Mouse (Mus musculus) adrenal gland, adult 18-20 months (tissue): Measurements from ENCODE around the gene Sh3gl2. TPM values are rescaled to one million over a fixed set of nuclear protein-coding genes. Genes with fewer than 3 reads are reported as not detected.

Experiments used
- DNase-seq, 2 experiments: peaks; one replicate each; pipeline ENCODE4 v3.0.0; 2021 to 2022; ENCODE audit warnings: low spot score in 2 of 2
- total RNA-seq, 2 experiments: library from RNA; stranded (reverse); gene quantifications; 1 replicate in 1 of 2; 2 replicates in 1 of 2; pipeline ENCODE4 v1.2.3; 2021

Gene Sh3gl2
- total RNA-seq, 2 experiments from 2014 or later = 24.0 to 32.9 TPM

DNA sequence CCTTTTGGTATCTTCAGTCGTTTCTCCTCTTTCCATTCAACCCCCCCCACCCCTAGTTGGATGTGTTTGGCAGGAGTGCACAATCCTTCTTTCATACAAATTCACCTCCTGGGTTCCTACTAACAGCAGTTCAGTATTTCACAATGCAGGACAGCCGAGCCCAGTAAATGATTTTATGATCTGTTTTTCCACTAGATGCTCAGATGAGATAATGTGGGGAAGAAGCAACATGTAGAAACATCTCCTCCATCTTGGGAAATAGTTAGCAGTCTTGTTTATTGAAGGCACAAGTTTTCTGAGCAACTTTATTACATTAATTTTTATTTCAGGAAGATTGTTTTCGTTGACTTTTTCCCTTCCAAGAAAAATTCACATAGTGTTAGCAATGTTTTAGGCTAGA is 349.8 kb downstream of the Sh3gl2 start:
- no peak for DNase-seq

DNA sequence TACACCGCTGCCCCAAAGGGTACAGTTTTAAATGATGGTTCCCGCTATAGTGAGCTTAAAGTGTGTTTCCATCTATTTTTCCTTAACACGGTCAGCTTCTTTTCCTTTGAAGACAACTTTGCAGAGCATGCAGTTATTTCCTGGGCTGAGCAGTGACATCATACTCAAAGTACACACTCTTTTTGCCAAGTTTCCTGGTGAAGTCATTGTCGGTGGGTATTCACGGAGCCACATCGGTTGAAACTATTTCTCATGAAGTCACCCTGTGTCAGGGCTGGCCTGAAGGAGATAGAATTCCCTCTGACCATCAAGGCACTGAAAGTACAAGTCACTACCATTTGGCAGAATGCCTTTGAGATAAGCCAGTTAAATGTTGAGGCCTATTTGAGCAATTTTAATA is 354.8 kb downstream of the Sh3gl2 start:
- DNase-seq = no peak

- DNase-seq = no peak
These were observed 380.5 kb downstream of the Sh3gl2 start for GRCm38 (mm10) chr4:85585426-85585825.

GRCm38 (mm10) chr4:85588928-85589327 is 384.0 kb downstream of the Sh3gl2 start:
- no peak for DNase-seq

DNA sequence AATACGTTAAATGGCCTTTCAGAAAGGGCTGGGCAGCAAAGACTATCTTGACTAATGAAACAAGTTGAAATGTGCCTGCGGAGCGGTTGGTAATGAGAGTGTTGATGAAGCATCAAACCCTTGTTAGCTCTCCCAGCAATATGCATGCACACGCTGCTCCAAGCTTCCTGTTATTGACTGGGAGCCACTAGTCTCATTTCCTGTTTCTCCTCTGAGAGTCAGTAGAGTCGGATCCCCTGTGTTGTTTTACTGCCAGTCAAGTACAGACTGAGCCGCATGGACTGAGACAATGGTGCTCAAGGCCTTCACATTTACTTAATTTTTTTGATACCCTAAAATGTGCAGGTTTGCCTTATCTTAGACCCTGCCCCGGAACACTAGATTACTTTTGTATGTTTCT is 386.1 kb downstream of the Sh3gl2 start:
- DNase-seq = no peak

GRCm38 (mm10) chr4:85594159-85594558 is 389.2 kb downstream of the Sh3gl2 start:
- no peak for DNase-seq

DNA sequence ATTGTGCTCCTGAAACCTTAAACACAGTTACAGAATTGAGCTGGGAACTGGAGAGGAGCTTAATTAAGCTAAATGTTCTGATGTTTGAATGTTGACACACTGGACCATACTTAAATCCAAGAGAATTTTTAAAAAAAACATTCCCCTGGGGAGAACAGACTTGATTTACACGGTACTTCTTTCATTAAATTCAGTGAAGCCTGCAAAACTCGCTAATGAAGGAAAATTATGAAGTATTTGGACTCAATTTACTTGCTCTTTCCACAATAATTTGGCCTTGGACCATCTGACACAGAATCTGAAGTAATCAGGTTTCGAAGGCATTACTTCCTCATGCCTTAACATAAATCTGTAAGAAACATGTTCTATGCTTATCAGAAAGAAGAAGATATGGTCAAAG is 408.4 kb downstream of the Sh3gl2 start:
- no peak for DNase-seq

DNA sequence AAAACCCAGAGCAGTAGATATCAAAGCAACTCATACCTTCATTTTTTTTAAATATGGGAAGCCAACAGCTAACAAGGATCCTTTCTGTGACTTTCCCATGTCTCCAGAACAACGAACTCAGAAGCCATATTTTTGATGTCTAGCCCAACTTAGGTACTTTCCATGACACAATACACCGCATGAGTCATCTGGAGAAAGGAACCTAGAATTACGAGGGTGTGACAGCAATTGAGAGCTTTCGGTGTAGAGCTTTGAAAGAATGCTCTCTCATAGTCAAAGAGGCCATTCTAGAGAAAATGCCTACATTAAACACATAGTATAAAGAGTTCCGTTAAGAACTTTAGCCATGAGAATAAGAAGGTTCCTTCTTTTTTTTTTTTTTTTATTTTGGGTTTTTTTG is 413.8 kb downstream of the Sh3gl2 start:
- DNase-seq = no peak

GRCm38 (mm10) chr4:85619261-85619660 is 414.3 kb downstream of the Sh3gl2 start:
- no peak for DNase-seq

DNA sequence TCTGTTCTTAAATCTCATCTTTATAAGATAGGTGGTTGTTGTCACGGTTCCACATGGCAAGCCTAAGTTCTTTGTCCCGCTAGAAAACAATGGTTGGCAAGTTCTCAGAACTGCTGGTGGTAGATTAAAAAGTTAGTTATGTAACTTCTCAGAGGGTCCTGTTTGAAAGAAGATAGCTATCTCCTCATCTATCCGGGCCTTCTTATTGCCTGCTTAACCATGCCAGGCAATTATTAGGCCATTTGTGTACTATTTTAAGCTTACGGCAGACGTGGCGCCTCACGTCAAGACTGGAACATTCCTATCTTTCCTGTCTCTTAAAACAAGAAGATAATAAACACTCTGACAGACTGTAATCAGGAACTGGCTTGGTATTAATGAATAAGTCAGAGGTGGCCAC is 424.5 kb downstream of the Sh3gl2 start:
- no peak for DNase-seq

DNA sequence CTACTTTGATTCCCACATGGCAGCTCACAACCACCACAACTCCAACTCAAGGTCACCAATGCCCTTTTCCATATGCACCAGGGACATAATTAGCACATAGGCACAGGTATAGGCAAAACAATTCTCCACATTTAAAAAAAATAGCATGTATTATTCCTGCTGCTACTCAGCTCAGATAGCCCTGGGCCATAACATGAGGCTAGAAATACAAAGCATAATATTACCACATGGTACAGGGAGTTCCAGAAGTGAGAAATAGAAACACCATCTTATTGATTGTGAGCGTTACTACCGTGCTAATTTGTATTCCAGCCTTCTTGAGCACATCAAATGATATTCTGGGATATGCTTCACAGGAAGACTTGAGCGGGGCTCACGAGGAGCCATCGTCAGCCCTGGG is 464.3 kb downstream of the Sh3gl2 start:
- no peak for DNase-seq

GRCm38 (mm10) chr4:85669735-85670134 is 464.8 kb downstream of the Sh3gl2 start:
- DNase-seq = no peak

DNA sequence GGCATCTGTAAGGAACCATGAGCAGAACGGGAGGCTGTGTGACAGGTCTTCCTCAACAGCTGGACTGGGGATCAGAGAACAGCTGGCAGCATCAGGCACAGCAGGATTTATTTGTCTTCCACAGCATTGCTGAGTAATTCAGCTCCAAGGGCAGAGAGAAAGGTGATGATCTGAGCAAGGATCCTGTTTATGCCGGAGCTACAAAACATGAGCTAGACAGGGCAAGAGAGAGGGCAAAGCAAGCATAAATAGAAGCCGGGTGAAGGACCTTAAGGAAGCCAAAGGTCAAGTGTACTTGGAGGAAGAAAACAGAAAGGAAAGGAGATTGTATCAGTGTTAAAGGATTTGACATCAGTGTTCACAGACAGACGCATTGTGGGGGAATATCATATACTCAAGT is 467.4 kb downstream of the Sh3gl2 start:
- DNase-seq = no peak

DNA sequence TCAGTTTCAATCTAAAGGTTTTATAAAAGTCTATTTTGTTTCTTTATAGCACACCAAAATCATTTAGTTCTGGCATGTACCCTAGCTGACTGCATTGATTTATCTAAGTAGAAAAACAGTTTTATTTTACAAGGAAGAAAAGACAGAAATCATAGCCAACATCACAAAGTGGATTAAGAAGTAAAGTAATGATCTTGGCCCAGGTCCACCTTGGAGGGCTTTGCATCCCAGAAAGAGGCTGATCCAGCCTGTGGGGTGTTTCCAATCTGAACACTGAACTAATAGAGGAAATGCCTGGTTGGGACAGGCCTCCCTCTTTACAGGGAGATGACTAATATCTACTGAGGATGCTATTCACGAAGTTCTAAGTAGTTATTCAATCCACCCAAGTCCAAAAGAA is 472.7 kb downstream of the Sh3gl2 start:
- DNase-seq = no peak

GRCm38 (mm10) chr4:85686160-85686559 is 481.2 kb downstream of the Sh3gl2 start:
- no peak for DNase-seq
